Mouse (Mus musculus) layer of hippocampus, adult 8-10 months (tissue): ENCODE results near the gene Nosip. TPM values are rescaled to one million over a fixed set of nuclear protein-coding genes. Genes with fewer than 3 reads are reported as not detected.
"Not testable (repeated sequence)": the region's sequence is repeated elsewhere in the genome, so short reads cannot be mapped to it uniquely, and the experiment has no call there.

ENCODE experiments used
- DNase-seq, 2 experiments: peaks; one replicate each; pipeline ENCODE4 v3.0.0; 2022; ENCODE audit warnings: low spot score in 2 of 2
- total RNA-seq, 4 experiments: library from RNA; stranded (reverse); gene quantifications; 2 replicates each; pipeline ENCODE4 v1.2.4; 2022

Nosip gene
- total RNA-seq, 4 experiments from 2014 or later, result 42.2 to 53.5 (median 49.8) TPM

DNA sequence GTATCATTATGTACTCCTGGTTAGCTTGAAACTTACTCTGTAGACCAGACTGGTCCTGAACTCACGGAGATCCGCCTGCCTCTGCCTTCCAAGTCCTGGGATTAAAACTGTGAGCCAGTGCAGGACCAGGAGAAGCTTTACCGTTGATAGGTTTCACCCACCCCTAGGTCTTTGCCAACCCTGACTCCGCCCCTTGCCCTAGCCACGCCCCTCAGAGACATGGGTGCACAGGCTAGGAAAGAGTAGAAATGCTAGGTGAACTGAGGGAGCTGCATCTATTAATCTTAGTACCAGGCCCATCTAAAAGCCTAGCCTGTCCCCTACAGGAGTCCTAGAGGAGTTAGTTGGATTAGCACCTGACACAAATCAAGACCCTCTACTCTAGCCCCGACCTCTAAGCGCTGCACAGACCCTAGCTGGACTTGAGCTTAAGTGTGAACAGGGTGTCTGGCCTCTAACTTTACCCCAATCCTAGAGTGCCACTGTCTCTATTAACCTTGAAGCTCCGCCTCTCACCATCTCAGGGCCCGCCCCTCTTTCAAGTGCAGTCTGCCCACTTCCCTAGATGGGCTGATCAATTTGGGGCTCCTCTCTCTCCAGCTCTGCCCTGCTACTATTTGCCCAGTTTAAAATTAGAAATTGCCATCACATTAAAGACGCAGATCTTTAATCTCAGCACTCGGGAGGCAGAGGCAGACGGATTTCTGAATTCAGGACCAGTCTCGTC, 28.2 kb downstream of the Nosip start:
- DNase-seq, result no peak

DNA sequence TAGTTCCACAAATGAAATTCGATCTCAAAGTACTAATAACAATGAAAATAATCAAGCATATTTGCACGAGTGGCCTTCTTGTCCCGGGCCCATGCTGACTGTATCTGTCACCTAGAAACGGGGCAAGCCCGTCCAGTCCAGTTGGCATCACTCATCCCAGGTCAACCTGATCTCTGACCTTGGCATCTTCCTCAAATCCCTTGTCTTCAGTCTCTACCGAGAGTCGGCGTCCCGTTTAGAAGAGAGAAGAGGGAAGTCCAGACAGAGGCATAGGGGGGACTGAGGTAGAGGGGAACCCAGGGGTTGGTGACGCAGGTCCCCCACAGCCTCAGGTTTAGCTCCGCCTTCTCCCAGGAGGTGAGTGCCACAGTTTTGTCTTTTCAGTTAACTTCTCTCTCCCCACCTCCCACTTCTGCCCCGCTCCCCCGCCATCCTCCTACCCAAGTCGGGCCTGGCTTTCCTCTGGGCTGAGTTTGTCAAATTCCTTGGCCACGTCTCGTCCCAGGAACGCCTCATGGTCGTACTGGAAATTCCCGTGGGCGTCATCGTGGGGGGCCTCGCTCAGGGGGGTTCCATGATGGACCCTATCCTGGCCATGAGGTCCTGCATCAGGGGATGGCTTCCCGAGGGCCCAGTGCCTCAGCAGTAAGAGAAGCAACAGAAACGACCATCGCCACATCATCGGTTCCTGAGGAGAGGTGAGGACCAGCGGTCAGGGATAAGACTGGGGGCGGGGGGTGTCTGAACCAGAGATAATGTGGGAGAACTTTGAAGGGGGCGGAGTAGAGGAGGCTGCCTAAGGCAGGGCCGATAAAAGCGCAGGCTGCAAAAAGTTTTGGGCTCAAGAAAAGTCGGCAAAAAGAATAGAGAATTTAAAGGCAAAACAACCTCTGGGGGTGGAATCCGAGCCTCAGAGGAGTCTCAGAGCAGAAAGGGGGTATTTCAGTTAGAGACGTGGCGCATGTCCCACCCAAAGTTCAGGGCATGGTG, 29.1 kb downstream of the Nosip start:
- no peak for DNase-seq

DNA sequence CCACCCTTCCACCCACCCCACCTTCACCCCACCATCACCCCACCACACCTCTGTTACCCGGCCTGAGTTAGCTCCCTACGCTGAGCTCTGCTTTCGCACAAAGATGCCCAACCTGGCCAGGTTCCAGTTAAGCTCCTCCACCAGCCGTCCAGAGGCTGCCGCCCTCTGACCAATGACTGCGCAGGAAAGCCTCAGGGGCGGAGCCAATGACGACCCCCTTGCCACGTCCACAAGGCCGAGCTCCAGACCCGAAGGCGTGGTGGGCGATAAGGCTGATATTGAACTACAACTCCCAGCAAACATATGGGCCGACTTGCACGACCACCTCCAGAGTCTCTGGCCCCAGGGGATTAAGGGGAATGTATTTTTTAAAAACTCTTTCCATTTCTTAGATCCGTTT, 29.8 kb downstream of the Nosip start, which contains the start of gene Rcn3:
Gene Rcn3, minus strand, starts transcription at position 174 of the 400 bp plus-strand sequence.
- DNase-seq, result no peak

DNA sequence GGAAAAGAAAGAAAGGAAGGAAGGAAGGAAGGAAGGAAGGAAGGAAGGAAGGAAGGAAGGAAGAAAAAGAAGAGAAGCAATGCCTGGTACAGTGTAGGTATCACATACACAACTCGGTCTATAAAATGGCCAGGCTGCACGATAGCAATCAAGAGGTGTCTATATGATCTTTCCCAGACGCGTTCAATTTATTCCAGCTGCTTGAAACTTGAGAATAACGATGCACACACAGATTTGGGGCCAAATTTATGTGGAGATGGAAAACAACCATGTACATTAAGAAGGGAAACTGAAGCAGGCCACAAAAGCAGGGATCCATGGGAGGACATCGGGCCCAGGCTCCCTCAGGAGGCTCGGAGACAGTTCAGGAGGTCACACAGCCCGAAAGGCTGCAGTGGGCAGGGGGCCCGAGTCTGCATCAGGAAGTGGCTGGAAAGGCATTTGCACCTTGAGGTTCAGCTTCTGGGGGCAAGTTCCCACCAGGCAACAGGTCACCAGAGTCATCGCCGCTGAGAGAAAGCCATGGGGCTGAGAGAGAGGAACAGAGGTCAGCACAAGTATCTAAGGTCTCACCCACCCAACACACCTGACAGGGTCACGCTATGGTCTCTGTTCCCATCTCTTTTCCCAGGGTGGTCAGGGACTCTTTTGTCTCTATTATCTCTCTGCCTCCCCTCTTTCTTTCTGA, 30.7 kb downstream of the Nosip start:
- no peak for DNase-seq

DNA sequence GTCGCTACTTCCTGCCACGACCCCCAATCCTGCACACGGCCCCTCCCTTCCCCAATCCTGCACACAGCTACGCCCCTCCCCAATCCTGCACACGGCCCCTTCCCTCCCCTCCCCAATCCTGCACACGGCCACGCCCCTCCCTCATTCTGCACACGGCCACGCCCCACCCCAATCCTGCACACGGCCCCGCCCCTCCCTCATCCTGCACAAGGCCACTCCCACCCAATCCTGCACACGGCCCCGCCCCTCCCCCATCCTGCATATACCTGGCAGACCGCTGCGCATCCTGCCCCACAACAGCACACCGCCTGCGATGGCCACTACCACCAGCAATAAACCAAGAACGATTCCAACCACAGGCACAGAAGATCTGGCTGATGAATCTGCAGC, 31.3 kb downstream of the Nosip start:
- DNase-seq, result no peak

DNA sequence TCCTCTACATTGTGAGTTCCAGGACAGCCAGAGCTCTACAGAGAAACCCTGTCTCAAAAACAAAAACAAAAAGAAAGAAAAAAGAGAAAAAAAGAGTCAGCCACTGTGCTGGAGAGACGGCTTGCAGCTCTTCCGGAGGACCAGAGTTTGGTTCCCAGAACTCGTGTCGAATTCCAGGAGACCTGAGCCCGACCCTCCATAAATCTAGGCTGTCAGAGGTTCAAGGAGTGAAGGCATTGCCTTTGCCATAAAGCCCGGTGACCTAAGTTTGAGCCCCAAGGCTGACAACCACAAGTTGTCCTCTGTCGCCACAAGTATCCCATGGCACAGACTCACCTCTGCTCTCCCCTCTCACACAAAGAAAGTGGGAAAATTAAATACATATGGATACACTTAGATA, 31.9 kb downstream of the Nosip start:
- no peak for DNase-seq

DNA sequence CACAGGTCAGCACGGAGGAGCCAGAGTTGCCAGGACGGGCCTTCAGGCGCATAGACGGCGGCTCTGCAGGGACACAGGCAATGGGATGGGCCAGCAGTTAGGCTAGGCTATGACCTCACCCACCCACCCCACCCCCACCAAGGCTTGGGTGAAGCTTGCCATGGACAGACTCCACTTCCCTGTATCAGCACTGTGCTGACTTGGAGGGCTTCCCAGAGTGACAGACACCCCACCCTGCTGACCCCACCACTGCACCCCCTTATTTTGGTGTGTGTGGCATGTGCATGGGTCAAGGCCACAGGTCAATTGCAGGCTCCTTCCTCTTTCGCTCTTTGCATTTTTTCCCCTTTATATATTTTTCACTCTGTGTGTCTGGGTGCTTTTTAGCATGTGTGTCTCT, 33.1 kb downstream of the Nosip start:
- no peak for DNase-seq

DNA sequence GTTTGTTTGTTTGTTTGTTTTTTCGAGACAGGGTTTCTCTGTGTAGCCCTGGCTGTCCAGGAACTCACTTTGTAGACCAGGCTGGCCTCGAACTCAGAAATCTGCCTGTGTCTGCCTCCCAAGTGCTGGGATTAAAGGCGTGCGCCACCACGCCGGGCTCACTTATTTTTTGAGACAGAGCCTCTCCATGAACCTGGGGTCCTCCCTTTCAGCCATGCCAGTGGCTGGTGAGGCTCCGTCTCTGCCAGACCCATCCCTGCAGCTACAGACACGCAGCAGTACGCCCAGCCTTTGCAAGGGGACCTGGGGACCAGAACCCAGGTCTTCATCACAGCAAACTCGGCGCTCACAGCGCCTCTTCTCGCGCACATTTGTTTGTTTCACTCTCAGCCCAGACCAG, 33.7 kb downstream of the Nosip start:
- DNase-seq, result not testable (repeated sequence)

DNA sequence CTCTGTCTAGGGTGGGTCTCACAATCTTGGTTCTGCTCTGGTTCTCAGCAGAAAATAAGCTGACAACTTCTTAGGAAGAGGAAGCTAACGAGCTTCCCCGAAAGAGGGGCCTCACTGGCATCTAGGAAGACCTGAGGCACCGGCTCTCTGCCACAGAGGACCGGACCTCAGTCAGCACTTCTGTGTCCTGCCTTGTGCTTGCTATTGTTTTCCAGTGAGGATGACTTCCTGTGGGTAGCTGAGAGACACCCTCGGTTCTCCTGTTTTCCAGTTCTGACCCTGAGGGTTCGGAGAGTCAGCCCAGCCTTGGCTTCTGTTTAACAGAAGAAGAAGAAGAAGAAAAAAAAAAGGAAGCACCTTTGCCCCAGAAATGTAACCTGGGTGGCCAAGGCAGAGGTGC, 35.2 kb downstream of the Nosip start:
- DNase-seq, result no peak

DNA sequence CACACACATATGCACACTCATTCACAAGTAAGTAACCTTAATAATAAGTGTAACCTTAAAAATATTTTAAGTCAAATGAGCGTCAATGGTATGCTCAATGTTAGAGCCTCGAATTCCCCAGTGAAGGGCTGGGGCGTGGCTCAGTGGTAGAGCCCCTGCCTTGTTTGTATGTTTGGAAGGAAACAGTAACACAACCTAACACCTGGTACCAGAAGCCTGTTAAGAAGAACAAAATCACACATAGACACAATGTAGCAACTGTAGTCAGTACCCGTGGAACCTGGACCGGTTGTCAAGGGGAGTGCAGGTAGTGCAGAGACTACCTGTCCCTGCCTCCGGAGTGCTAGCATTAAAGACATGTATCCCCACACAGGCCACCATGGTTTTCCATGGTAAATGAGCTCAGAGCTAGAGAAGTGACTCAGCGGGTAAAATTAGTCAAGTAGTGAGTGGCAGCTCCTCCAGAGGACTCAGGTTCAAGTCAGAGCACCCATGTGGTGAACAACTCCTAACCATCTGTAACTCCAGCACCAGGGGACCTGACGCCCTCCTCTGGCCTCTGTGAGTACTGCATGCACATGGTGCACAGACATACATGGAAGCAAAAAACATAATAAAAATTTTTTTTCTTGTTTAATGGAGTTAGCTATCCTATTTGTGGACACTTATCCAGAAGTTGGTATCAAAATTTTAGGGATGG, 36.5 kb downstream of the Nosip start:
- no peak for DNase-seq

DNA sequence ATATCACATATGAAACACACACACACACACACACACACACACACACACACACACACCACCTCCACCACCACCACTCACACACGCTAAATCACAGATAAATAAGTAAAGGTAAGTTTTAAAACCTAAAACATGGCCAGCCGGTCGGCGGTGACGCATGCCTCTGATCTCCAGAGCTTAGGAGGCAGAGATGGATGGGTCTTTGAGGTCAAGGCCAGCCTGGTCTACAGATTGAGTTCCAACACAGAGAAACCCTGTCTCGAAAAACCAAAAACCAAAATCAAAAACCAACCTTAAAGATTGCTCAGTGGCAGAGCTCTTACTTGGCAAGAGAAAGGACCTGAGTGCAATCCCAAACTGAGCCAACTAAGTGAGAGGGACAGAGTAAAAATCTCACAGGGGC, 37.8 kb downstream of the Nosip start:
- no peak for DNase-seq

DNA sequence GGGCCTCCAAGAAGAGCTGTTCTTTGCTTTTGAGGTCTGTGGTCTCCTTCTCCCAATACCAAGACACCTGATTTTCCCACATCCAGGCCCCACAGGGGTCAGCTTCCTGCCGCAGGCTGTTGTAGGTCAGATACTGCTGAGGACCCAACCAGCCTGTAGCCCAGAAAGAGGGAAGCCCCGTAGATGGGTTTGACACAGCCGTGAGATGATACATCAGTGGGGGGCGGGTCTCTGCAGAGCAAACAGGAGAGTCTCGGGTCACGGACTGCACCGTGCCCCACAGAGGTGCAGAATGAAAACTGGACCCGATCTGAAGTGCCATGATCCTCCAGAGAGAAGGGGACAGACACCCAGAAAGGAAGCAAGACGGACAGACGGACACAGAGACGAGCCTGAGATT, 40.2 kb downstream of the Nosip start:
- no peak for DNase-seq

DNA sequence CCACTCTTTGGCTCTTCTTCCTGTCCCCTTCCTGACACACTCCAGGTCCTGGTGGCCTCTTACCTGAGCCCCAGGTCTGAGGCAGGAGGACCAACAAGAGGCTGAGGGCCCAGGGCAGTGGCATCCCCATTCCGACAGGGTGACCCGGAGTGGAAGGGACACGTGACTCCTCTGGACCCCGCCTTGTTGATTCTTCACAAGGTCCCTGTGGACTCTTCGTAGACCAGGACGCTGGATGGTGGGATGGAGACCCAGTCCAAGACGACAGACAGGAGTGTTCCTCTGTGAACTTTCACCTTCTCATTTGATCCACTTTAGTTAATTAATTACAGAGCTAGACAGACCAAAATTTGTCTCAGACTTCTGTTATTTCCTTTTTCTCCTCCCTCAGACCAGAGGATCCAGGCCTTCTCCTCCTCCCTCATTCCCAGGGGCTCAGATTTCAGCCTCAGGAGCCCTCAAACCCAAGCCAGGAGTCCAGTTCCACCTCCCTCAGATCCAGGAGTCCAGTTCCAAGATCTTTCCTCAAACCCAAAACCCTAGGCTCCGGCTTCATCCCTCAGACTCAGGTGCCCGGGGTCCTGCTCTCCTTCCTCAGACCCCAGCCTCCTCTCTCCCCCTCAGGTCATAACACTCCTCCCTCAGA, 40.8 kb downstream of the Nosip start:
- DNase-seq, result no peak

DNA sequence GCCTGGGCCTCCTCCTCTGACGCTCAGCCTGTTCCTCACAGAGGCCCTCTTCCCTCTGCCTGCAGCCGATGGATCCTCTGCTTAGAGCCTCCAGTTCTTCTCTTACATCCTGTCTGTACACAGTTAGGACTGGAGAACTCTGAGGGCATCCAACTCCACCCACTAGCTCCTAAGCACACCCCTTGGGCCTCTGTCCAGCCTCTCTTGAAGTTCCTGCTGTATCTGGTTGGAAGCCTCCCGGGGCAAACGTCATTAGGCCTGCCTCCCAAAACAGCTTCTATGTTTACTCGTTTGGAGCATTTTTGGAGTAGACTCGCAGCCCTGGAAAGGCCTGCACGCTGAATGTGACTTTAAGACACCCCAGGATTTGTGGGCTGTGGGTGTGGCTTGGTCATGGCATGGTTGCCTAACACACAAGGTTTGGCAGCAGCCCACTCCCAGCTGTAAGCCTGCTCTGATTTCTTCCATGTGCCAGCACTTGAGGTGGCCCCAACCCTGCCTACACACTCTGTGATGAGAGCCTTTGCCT, 41.5 kb downstream of the Nosip start, which contains the start of gene Fcgrt:
Gene Fcgrt, minus strand, starts transcription at position 200 of the 529 bp plus-strand sequence.
- DNase-seq, result peak in 1 of 2 experiments; percentile 42

DNA sequence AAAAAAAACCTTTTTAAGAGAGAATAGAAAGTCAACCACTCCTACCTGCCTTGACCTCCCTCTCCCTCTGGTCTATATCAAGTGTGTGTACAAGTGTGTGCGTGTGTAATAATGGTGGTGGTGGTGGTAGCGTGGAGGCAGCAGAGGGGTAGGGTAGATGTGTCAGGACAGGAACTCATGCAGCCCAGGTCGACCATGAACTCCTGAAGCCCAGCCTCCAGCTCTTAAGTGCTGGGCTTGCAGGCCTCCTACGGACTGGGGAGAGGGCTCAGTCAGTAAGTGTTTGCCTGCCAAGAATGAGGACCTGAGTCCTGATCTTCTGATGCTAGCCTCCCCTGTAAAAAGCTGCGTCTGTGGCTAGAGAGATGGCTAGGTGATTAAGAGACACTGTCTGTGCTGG, 42.7 kb downstream of the Nosip start:
- no peak for DNase-seq

DNA sequence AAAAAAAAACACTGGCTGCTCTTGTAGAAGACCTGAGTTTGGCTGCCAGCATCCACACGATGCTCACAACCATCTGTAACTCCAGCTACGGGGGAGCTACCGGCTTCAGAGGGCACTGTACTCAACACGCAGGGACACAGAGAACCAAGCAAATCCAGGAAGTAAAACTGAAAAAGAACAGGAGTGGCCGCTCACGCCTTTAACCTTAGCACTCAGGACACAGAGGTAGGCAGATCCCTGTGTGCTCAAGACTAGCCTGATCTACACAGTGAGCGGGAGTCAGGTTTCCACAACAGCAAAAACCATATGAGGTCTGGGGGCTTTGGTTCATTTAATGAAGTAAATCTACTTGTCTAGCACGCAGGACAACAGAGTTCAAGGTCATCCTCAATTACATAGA, 43.3 kb downstream of the Nosip start:
- no peak for DNase-seq

DNA sequence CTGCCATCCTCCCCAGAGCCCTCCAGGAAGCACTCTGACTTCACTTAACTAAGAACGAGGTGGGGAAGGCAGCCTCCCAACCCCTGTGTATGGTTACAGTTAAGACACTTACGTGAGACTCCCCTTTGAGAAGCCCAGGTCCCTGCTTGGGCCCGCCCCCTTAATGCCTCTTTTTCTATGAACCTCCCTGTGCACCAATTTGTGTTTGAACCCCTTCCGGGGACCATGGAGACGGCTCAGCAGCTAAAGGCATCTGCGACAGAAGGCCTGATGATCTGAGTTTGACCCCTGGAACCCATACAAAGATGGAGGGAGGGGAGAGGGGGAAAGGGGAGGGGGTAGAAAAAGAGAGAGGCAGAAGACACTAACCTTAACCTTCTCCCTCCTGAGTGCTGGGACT, 44.2 kb downstream of the Nosip start:
- no peak for DNase-seq

DNA sequence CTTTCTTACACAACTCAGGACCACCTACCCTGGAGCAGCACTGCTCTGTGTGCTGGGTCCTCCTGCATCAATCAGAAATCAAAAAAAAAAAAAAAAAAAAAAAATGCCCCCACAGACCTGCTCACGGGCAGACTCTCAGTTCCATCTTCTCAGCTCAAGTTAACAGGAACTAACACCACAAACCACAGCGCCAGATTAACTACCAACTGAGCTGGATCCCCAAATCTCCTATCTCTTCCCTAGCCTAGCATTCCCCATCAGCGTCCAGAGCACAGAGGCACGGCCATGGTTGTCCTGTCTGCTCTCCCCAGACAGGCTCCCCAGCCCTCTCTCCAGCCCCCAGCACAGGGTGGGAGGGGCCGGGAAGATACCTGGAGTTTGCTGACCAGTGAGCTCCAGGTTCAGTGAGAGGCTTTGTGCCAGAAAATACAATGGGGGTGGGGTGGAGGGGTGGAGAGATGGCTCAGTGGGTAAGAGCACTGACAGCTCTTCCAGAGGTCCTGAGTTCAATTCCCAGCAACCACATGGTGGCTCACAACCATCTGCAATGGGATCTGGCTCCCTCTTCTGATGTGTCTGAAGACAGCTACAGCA, 44.9 kb downstream of the Nosip start:
- no peak for DNase-seq

DNA sequence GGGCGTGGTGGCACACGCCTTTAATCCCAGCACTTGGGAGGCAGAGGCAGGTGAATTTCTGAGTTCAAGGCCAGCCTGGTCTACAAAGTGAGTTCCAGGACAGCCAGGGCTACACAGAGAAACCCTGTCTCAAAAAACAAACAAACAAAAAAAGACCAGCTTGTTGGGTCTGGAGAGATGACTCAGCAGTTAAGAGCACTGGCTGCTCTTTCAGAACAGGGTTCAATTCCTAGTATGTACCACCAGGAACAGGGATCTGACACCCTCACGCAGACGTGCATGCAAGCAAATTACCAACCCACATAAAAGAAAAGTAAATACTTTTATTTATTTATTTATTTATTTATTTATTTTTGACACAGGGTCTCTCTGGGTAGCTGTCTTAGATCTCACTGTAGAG, 47.9 kb downstream of the Nosip start:
- DNase-seq, result not testable (repeated sequence)

DNA sequence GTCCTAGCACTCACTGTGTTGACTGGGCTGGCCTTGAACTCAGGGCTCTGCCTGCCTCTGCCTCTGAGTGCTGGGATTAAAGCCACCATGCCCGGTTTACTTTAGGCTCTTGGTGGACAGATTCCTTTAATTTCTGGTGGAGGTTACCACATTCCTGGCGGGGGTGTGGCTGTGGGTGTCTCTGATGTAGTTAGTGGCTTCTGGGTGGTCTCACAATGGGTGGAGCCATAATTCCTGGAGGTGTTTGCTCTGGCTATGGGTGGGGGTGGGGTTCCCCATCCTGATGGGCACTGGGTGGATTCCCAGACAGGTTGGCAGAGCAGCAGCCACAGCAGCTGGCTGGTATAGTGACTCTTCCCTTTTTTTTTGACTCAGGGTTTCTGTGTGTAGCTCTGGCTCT, 49.7 kb downstream of the Nosip start:
- no peak for DNase-seq
